Mouse (Mus musculus): ENCODE results near the gene Mobp.

DNA sequence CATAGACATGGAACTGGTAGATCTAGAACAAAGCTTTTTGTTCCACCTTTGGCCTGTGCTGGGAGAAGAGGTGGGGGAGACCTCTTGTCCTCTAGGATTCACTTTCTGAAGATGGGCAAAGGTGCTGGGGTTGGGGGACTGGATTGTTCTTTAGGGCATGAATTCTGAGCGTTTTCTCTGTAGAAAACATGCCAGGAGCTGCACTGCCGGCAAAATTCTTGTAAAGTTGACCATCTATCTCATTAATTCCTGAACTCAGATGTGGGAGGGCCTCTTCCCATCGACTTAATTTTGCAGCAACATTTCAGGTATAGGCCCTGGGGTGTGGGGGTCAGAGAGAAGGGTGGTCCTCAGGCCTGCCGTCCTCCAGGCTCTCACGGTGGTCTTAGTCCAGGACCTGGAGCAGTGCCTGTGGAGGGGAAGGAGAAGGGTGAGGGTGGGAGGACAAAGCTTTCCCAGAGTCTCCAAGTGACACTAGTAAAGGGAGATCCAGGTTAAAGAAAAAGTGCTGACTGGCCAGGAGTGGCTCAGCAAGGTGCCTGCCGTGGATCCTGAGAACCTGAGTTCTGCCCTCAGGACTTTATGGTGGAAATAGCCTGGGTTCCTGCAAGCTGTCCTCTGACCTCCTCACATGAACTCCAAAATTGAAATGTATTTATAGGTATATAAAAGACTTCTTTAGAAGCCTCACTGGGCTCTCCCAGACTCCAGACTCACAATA, 15.6 kb upstream of the Mobp start:
- TF ChIP-seq ZNF384 (IDR thresholded peaks at IDR 0.05; ENCODE audit: low read depth, low read length) (no peak), POLR2A (IDR thresholded peaks at IDR 0.05; ENCODE audit: low read depth, low read length) (peak; percentile 26; the same call in 1 of the 2 replicates), MYC (IDR thresholded peaks at IDR 0.05; ENCODE audit: low read depth, low read length) (peak; percentile 6; the same call in 1 of the 2 replicates), CTCF (conservative IDR thresholded peaks at IDR 0.05 in 1 of 2, IDR thresholded peaks at IDR 0.05 in 1 of 2; ENCODE audit: low read depth in 2 of 2, low read length in 2 of 2) (no peak), ETS1 (conservative IDR thresholded peaks at IDR 0.05; ENCODE audit: low read depth, low read length) (no peak)

Measured in CH12.LX (cell line).